Mouse (Mus musculus) layer of hippocampus, adult 8-10 months (tissue): ENCODE measurements around the gene Med27. TPM values are rescaled to one million over a fixed set of nuclear protein-coding genes. Genes with fewer than 3 reads are reported as not detected.

Experiments
- DNase-seq, 2 experiments: peaks; one replicate each; pipeline ENCODE4 v3.0.0; 2022; ENCODE audit warnings: low spot score in 2 of 2
- microRNA-seq, 2 experiments: library from miRNA; unstranded; fragments of <30 nt; microRNA quantifications; one replicate each; pipeline ENCODE4 v1.2.0; 2022
- total RNA-seq, 4 experiments: library from RNA; stranded (reverse); gene quantifications; 2 replicates each; pipeline ENCODE4 v1.2.4; 2022

Gene Med27
- total RNA-seq, 4 experiments from 2014 or later, result 45.1 to 52.5 (median 49.0) TPM

DNA sequence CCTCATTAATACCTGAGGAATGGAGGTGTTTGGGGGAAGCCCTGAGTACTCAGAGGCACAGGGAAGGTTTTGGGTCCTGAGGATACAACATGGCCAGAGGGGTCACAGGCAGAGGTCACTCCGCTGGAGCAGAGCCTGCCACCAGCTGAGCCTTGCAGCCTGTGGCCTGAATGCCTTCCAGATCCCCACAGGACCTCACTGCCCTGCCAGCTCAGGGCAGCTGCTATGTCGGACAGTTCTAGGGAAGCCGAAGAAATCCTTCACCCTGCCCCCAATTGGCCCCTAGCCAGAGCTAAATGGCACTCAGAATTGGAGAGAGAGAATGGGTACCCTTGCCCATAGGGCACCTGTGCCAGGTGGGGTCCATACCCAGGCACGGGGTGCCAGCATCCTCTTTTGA, 214.8 kb downstream of the Med27 start:
- DNase-seq, result no peak

DNA sequence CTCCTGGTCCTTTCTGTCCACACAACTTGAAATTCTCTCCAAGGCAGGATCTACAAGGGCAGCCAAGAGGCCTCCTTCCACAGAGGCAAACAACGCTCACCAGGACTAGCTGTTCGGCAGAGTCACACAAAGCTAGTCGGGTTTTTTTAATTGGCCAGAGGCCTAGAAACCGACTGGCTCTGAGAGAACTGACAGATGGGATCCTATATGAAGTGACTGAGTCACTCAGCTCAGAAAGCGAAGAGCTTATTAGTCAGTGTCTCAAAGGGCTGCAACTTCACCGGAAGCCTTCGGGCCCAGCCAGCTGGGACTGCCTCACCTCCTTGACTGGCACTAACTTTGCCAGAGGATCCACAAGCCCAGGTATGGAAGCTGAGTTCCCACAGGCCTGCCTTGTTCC, 217.4 kb downstream of the Med27 start:
- peak; percentile 70 to 75 for DNase-seq

GRCm38 (mm10) chr2:29565570-29566433, 219.2 kb downstream of the Med27 start:
- DNase-seq, result no peak

DNA sequence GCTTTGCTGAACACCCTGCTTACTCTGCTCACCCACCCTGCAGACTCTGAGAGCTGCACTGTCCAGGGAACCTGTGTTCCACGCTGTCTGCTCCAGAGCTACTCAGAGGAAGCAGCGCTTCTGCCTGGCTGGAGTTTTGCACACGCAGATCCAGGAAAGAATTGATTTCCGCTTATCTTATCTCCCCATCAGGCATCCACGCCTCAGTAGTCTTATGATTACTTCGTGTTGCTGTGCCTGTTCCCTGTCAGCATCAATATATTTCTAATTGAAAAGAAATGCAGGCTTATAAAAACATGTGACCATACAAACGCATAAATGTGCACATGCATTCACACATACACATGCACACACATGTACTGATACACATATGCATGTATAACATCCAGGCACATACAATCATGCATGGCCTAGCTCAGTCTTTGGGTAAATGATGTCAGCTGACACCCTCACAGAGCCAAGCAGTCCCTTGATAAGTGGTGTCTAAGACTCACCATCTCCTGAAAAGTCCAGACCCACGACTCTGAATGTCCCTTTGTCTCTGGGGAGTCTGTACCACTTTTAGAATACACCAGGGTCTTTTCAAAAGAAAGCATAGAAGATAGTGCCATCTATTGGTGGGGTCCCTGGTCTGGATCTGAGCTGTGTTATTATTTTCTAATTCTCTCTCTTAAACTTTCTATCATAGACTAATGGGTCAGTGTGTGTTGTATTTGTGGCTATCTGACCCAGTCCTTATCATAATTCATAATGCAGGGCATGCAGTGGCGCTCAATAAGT, 225.5 kb downstream of the Med27 start:
- no peak for DNase-seq

GRCm38 (mm10) chr2:29572811-29573427, 226.3 kb downstream of the Med27 start:
- no peak for DNase-seq

- no peak for DNase-seq
Measured at GRCm38 (mm10) chr2:29573591-29573990, 227.0 kb downstream of the Med27 start.

DNA sequence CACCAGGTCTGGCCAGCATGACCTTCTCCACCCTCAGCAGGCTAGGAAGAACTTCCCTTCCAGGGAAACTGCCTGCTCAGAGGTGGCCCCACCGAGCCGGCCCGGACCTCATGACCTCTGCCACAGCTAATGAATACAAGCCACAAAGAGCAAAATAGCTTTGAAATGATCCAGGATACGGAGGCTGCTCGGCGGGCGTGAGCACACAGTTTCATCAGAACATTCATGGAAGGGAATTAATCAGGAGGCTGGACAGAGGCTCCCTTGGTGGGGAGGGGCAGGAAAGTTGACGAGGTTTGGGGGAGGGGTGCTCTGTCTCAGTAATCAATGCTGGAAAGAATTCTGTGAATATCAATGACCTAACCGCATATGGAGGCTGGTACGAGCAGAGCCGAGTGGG, 227.6 kb downstream of the Med27 start:
- DNase-seq, result no peak

Small RNA genes within 50 kb of the gene (microRNA-seq; reads per million reads assigned to microRNA genes)
- gene Mir133c, result 0 reads per million in 2 experiments

Other genes with a start within 250 kb of the Med27 start
- 10 to 100 TPM; 41.0 to 44.6 (median 42.9) TPM for gene Setx, start 222.6 kb upstream of the Med27 start, total RNA-seq
- 100 to 1,000 TPM in 3 of 4 experiments, 10 to 100 TPM in 1; 94.3 to 106 (median 105) TPM for gene Ntng2, start 93.8 kb upstream of the Med27 start, total RNA-seq